Mouse (Mus musculus) layer of hippocampus, adult 2 months (tissue): ENCODE measurements at regions not wholly inside any gene's neighbourhood (a gene's known extent, or its start where the extent isn't known, plus 50 kb on each side); places are given as distances from the start of the nearest gene placed in this dataset.

Source experiments
- DNase-seq, 2 experiments: peaks; one replicate each; pipeline ENCODE4 v3.0.0; 2022; ENCODE audit warnings: low spot score in 2 of 2
- H3K27ac ChIP-seq: fragments of 200-600 bp; 2 replicates; pipeline ENCODE4 v1.8.1; 2022
- H3K4me3 ChIP-seq: fragments of 200-600 bp; 2 replicates; pipeline ENCODE4 v1.8.1; 2022; ENCODE audit warnings: mild to moderate bottlenecking
- CTCF ChIP-seq: fragments of 200-600 bp; conservative IDR thresholded peaks from 2 replicates; pipeline ENCODE4 v1.8.1; 2022; ENCODE audit warnings: antibody characterized with exemption, mild to moderate bottlenecking, moderate library complexity

- no peak for TF ChIP-seq CTCF
- Histone ChIP-seq H3K27ac (peak overlapping the region; percentile 49), H3K4me3 (peak overlapping the region; percentile 35; the same call in 1 of the 2 replicates)
- peak in 1 of 2 experiments; percentile 19 for DNase-seq
Observed at GRCm38 (mm10) chr17:51583984-51584880, 248.9 kb downstream of the Satb1 start.

GRCm38 (mm10) chr17:51583277-51583676 lies 249.8 kb downstream of the Satb1 start:
- Histone ChIP-seq H3K4me3 (no peak overlapping the region), H3K27ac (no peak overlapping the region)
- TF ChIP-seq CTCF, result no peak
- DNase-seq, result no peak

- Histone ChIP-seq H3K27ac (no peak overlapping the region), H3K4me3 (no peak overlapping the region)
- no peak for TF ChIP-seq CTCF
- no peak for DNase-seq
Observed at GRCm38 (mm10) chr17:51555854-51556253, 277.2 kb downstream of the Satb1 start.

GRCm38 (mm10) chr17:51554446-51554845 lies 278.6 kb downstream of the Satb1 start:
- no peak for TF ChIP-seq CTCF
- Histone ChIP-seq H3K27ac (no peak overlapping the region), H3K4me3 (no peak overlapping the region)
- DNase-seq, result no peak

GRCm38 (mm10) chr17:51552277-51553015 lies 280.6 kb downstream of the Satb1 start:
- H3K4me3 ChIP-seq, result no peak overlapping the region
- DNase-seq, result no peak
- TF ChIP-seq CTCF, result no peak
- no peak overlapping the region for H3K27ac ChIP-seq

GRCm38 (mm10) chr17:51546999-51547398 lies 286.1 kb downstream of the Satb1 start:
- no peak for TF ChIP-seq CTCF
- DNase-seq, result no peak
- no peak overlapping the region for H3K27ac ChIP-seq
- H3K4me3 ChIP-seq, result no peak overlapping the region

GRCm38 (mm10) chr17:51542544-51542943 lies 290.5 kb downstream of the Satb1 start:
- H3K4me3 ChIP-seq, result no peak overlapping the region
- no peak for DNase-seq
- no peak overlapping the region for H3K27ac ChIP-seq
- TF ChIP-seq CTCF, result no peak

GRCm38 (mm10) chr17:51534678-51535077 lies 298.4 kb downstream of the Satb1 start:
- no peak for DNase-seq
- no peak for TF ChIP-seq CTCF
- Histone ChIP-seq H3K27ac (peak overlapping the region; percentile 24), H3K4me3 (peak overlapping the region; percentile 52)

GRCm38 (mm10) chr17:51534270-51534669 lies 298.8 kb downstream of the Satb1 start:
- Histone ChIP-seq H3K27ac (peak overlapping the region; percentile 24), H3K4me3 (peak overlapping the region; percentile 52)
- no peak for DNase-seq
- no peak for TF ChIP-seq CTCF

- Histone ChIP-seq H3K27ac (no peak overlapping the region), H3K4me3 (no peak overlapping the region)
- TF ChIP-seq CTCF, result no peak
- no peak for DNase-seq
Observed at GRCm38 (mm10) chr17:51528161-51528560, 304.9 kb downstream of the Satb1 start.

- no peak for TF ChIP-seq CTCF
- Histone ChIP-seq H3K4me3 (no peak overlapping the region), H3K27ac (no peak overlapping the region)
- DNase-seq, result no peak
Observed at GRCm38 (mm10) chr17:51526881-51527280, 306.2 kb downstream of the Satb1 start.

GRCm38 (mm10) chr17:51526464-51526863 lies 306.6 kb downstream of the Satb1 start:
- H3K4me3 ChIP-seq, result no peak overlapping the region
- H3K27ac ChIP-seq, result no peak overlapping the region
- TF ChIP-seq CTCF, result no peak
- no peak for DNase-seq

- TF ChIP-seq CTCF, result no peak
- DNase-seq, result no peak
Observed at GRCm38 (mm10) chr17:51526021-51526420, 307.1 kb downstream of the Satb1 start.

GRCm38 (mm10) chr17:51525219-51525618 lies 307.9 kb downstream of the Satb1 start:
- no peak overlapping the region for H3K4me3 ChIP-seq
- DNase-seq, result no peak
- H3K27ac ChIP-seq, result no peak overlapping the region
- no peak for TF ChIP-seq CTCF

More at GRCm38 (mm10) chr17:51526021-51526420, 307.1 kb downstream of the Satb1 start:
- Histone ChIP-seq H3K4me3 (no peak overlapping the region), H3K27ac (no peak overlapping the region)
